Mouse (Mus musculus) cortical plate, adult 2 months (tissue): ENCODE results near the gene Gm17349.

Experiments
- CTCF ChIP-seq: fragments of 200-500 bp; IDR thresholded peaks from 2 replicates; pipeline ENCODE4 v1.5.1; 2011; ENCODE audit warnings: mild to moderate bottlenecking, control low read depth, low read length; ENCODE audit not compliant: insufficient read depth; ENCODE audit errors: extremely low read depth
- POLR2A ChIP-seq: fragments of 200-500 bp; IDR thresholded peaks from 2 replicates; pipeline ENCODE4 v1.6.1; 2011; ENCODE audit warnings: mild to moderate bottlenecking, low read length, control low read depth; ENCODE audit not compliant: insufficient read depth; ENCODE audit errors: extremely low read depth

DNA sequence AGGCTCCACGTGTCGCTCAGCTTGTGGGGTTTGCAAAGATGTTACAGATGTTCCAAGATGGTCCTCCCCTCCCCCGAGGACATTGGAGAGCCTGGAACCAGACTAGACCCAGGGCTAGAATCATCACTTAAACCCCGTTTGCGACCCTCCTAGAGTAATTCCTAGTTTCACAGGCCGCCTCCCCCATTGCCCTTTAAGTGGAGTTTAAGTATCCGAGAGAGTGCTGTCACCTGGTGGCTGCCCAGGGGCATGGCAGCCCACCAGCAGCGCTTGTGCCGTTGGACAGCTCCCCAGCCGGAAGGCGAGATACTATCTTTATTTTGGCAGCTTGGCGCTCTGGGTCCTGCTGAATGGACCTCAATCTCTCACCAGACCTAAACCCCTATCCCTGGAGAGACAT is 36.4 kb downstream of the Gm17349 start:
- peak; percentile 90 for TF ChIP-seq CTCF
- TF ChIP-seq POLR2A = no peak
